Mouse (Mus musculus) kidney, adult 8-10 months (tissue): ENCODE data around the gene Sirpa.

Experiments
- DNase-seq, 2 experiments: peaks; one replicate each; pipeline ENCODE4 v3.0.0; 2022

Gene Sirpa

GRCm38 (mm10) chr2:129613971-129614370 is 21.3 kb downstream of the Sirpa start:
- DNase-seq, result no peak

DNA sequence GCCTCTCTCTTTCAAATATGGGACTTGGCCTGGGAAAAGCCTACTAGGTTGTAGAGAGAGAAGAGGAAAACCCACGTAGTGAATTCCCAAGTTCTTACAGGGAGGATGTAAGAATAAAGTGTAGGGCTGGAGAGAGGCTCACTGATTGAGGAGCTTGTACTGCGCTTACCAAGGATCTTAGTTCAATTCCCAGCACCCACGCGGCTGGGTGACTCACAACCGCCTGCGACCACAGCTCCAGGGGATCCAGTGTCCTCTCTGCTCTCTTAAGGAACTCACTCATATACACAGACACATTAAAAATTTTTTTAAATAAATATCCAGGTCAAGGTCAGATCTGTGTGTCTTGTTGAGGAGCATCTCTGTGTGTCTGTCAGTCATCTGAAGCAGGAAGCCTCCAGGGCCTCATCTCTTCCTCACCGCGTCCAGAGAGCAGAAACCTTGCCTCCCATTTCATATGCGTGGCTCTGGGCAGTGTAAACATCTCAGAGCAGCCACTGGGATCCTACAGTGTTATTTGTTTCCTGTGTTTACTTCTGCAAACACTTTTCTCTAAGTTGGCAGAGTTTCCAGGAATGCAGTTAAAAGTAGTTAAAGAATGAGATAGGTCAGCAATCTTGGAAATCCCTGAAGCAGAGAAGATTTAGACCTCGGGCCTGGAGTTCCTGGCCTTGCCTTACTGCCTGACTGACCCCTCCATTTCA is 22.0 kb downstream of the Sirpa start:
- DNase-seq, result peak in 1 of 2 experiments; percentile 70

GRCm38 (mm10) chr2:129620148-129620547 is 27.5 kb downstream of the Sirpa start:
- DNase-seq, result no peak

DNA sequence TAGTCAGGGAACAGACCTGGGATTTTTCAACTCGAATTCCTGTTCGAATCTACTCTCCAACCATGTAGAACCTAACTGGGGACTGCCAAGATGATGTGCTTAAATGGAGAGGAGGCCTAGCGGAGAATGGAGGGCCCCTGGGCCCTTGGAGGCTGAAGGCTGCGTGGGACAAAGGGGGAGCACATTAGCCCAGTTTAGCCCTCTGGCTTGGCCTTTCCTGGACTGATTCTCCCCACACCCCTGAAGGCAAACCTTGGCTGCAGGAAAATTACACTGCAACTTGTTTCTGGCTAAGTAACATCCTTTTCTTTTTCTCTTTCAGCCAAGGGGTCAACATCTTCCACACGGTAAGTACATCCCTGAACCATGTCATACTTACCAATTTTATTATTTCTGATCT is 28.2 kb downstream of the Sirpa start:
- no peak for DNase-seq

DNA sequence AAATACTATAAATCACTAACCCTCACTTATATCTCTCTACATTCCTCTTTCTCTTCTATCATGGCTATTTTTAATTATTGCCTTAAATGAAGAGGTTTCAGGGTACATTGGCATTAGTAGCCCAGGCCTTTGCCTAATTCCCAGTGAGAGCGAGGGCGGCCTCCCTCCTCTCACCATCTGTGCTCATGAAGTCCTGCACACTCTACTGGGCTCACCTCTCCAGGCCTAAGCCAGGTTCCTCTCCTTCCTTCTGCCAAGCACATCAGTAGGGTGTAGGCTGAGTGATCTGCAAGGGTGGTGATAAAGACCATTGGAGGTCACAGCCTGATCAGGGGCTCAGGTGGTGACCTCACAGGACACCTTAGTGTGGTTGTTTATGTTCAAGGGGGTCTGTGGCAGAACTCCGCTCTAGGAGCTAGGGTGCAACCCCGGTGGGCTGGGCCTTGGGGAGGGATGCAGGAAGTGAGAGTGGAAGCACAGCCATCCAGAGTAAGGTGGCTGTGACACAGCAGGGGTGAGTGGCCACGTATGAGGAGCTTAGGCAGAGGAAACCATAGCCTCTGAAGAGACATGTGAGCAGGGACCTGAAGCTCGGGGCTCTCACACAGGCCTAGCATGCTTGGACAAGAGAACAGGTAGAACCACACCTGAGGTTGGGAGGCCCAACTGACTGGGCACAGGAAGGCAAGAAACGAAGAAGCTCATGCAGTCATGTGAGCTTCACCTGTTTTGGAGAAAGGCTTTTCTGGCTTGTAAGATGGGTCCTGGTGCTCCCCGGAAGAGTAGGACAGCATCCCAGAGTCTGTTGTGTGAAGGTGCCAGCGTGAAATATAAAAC is 29.2 kb downstream of the Sirpa start:
- peak in 1 of 2 experiments; percentile 0 for DNase-seq

DNA sequence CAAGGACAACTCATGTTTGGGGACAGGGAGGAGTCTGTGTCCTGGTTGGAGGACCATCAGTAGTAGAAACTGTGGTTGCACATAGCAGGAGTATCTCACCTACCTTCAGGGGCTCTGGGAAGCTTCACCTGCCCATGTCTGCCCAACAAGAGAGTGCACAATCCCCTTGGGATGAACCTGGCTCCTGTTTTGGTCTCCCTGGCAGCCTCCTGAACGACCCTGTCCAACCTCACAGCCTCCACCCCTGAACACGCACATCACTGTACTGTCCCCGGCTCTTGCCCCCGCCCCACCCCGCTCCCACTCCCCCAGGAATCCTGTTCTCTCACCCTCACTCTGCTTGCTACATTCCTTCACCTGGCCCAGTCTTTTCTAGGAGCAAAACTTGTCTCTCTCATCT is 30.3 kb downstream of the Sirpa start:
- DNase-seq, result peak in 1 of 2 experiments; percentile 0

DNA sequence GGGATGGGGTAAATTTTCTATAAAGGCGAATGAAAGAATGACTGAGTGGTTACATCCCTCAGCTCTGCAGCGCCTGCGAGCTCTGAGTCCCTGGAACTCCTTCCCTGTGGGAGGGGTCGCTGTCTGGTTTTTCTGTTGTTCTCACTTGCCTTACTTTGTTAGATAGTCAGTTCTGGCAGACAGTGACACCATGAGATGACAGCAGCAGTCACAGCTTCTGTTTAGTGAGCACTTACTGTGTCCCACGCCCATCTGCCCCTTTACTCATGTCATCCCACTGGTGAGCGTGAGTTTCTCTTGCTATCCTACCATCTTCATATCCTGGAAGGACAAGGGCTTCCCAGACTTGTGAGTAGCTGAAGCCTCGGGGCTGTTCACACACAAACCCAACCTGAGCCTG is 31.1 kb downstream of the Sirpa start:
- no peak for DNase-seq

GRCm38 (mm10) chr2:129624246-129624918 is 31.7 kb downstream of the Sirpa start:
- DNase-seq, result peak; percentile 57 to 68

DNA sequence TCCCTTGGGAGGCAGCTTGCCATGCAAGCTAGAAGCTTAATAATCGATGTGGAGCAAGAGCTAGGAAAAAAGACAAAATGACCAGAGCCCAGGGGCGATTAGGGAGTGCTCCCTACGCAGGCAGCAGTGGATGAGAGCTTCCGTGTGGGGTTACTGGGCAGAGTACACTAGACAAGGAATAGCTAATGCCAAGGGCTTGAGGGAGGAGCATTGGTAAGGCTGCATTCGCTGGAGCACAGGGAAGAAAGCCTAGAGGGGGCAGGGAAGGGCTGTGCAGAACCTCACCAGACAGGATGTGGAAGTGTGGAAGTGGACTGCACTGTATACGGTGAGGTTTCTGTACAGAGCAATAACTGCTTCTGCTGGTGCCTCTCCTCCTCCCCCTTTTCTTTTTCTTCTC is 32.3 kb downstream of the Sirpa start:
- peak in 1 of 2 experiments; percentile 36 for DNase-seq

DNA sequence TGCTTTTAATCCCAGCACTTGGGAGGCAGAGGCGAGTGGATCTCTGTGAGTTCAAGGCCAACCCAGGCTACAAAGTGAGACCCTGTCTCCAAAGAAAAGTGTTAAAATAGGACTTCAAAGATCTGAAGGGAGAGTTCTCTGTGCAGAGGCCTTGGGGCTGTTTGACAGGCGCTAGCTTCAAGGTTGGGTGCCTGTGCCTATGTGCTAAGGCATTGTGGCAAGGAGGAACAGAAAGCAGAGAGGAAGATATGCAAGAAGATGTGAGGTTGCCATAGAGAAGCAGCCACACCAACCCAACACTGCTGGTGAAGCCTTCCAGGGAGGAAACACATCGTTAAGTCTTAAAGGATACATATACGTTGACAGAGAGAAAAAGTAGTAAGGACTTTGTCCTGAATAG is 33.2 kb downstream of the Sirpa start:
- no peak for DNase-seq

DNA sequence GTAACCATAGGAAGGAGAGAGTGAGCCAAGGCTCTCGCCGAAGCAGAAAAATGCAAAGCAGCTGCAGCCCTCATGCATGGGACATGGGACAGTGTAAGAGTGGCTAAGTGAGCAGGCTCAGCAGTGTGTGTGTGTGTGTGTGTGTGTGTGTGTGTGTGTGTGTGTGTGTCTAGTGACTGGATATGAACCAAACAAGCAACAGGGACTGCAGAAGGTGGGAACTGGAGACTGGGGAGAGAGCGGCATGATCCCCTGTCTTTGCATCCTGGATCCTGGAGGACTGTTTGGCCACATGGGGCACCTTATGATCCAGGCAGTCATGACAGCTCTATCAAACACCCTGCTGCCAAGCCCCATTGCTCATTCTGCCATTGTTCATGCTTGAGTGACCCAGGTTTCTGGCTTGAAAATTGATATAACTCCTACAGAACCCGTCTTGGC is 34.0 kb downstream of the Sirpa start:
- DNase-seq, result no peak

- no peak for DNase-seq
Measured at GRCm38 (mm10) chr2:129627133-129627532, 34.5 kb downstream of the Sirpa start.

- DNase-seq, result no peak
Measured at GRCm38 (mm10) chr2:129627811-129628210, 35.2 kb downstream of the Sirpa start.

GRCm38 (mm10) chr2:129628456-129629185 is 36.0 kb downstream of the Sirpa start:
- DNase-seq, result no peak

- no peak for DNase-seq
Measured at GRCm38 (mm10) chr2:129629786-129630531, 37.3 kb downstream of the Sirpa start.

- no peak for DNase-seq
Measured at GRCm38 (mm10) chr2:129630532-129630886, 37.9 kb downstream of the Sirpa start.

GRCm38 (mm10) chr2:129630978-129631660 is 38.5 kb downstream of the Sirpa start:
- no peak for DNase-seq

- no peak for DNase-seq
Measured at GRCm38 (mm10) chr2:129632324-129632723, 39.7 kb downstream of the Sirpa start.

DNA sequence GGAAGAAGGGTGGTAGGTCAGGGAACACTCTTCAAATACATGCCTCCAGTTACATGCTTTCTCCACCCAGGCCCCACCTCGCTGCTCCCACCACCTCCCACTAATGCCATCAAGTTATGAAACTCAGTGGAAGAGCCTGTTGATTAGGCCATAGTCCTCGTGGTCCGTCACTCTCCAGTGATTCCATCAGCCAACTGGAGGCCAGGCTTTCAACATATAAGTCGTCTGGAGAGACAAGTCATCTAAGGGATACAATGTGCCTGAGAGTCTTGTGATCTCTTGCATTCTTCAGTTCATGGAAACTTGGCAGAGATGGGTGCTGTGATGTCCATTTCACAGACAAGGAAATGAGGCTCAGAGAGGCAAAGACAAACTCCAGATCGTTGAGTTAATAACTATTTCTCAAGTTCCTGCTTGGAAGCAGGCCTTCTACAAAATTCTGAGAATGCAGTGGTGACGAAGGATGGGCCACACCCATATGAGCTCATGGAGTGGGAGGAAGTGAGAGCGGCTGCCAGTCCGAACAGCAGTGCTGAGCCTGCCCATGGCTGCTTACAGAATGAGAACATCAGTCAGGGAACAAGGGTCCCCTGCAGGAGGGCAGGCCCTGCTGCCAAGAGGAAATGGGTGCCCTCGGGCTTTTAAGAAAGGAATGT is 40.6 kb downstream of the Sirpa start:
- DNase-seq, result peak; percentile 59 to 62

DNA sequence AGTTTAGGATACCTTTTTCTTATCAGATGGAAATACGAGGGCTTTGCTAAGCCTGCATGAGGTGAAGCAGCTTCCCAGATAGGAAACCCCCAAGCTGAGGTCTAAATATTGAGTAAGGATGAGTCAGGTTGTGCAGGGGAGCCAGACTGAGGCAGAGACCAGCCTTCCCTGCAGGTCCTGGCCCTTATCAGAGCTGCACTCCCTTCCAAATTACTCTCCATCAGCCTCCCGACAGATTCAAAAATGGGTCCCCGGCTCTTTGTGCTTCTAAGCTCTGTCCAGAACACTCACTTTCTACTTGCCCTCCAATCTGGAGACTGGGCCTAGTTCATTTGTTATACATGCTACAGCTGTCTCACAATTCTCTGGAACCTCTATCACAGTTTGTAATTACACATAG is 41.3 kb downstream of the Sirpa start:
- DNase-seq, result no peak

DNA sequence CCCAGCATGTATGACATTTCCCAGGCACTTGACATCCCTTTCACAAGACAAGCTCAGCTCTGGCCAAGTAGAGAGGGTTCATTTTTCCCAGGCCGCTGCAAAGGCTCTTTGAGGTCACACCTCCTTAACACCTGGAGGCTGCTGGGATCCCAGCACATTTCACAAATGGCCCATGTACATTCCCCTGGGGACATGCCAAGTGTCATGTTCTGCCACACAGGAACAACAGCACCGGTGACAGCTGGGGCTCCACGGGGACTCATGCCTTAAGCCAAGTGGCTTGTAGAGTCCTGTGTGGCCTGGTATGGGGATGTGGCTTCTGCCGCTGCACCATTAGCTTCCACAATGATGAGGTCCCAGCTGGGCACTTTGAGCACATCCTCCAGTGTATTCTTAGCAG is 60.0 kb downstream of the Sirpa start:
- DNase-seq, result no peak
